Mouse (Mus musculus) G1E (cell line): Measurements from ENCODE around the gene Pfdn2.

Experiments
- CTCF ChIP-seq: IDR thresholded peaks from 2 replicates; pipeline ENCODE4 v1.5.1; 2012; ENCODE audit warnings: low read depth, low read length, inconsistent platforms, mixed read lengths
- GATA1 ChIP-seq: IDR thresholded peaks from 2 replicates; pipeline ENCODE4 v1.6.1; 2012; ENCODE audit warnings: borderline replicate concordance, low read length, inconsistent platforms, mixed read lengths
- GATA2 ChIP-seq: IDR thresholded peaks from 2 replicates; pipeline ENCODE4 v1.6.1; 2012; ENCODE audit warnings: low read depth, low read length, inconsistent platforms, borderline replicate concordance
- POLR2AphosphoS5 ChIP-seq: IDR thresholded peaks from 2 replicates; pipeline ENCODE4 v1.6.1; 2012; ENCODE audit warnings: low read depth, low read length, inconsistent platforms; ENCODE audit not compliant: insufficient replicate concordance
- TAL1 ChIP-seq: conservative IDR thresholded peaks from 2 replicates; pipeline ENCODE4 v1.6.1; 2012; ENCODE audit warnings: low read depth, low read length, inconsistent platforms, mixed read lengths

- TF ChIP-seq GATA1 (no peak), CTCF (no peak), TAL1 (no peak), POLR2AphosphoS5 (no peak), GATA2 (no peak)
Observed at GRCm38 (mm10) chr1:171379935-171380599, 34.6 kb downstream of the Pfdn2 start.
